In genomic region chr6:28480752-28481492, GRCm38 (mm10) we compare ENCODE assay signal across 7 mouse cellular contexts.
DNase-seq lines count a peak whose midpoint lies in the region.

No protein-coding gene starts in this region.

- DNase-seq in right cerebral cortex, postnatal 14 days: peak; percentile 6
- DNase-seq in right cerebral cortex, postnatal 36 days (ENCODE audit: low spot score in 2 of 2): no peak
- peak; percentile 78 for DNase-seq in fat pad, adult 2 months (ENCODE audit: extremely low read depth, low read depth, low spot score)
- DNase-seq in kidney, postnatal 36 days: peak; percentile 30 to 33
- DNase-seq in skeletal muscle tissue, adult 2 months (ENCODE audit: low read depth, low spot score): peak; percentile 16
- DNase-seq in adrenal gland, adult (ENCODE audit: inconsistent age in 2 of 2, low spot score in 1 of 2): no peak
- no peak for DNase-seq in spleen, postnatal 14 days (ENCODE audit: low spot score in 2 of 2)

Comparison
In these comparisons a context has a peak if more than half of its experiments do, and no peak if none do; other contexts are left out.
1. DNase-seq: peak in right cerebral cortex, postnatal 14 days (single experiment), fat pad, adult 2 months (single experiment), kidney, postnatal 36 days (2 of 2) and skeletal muscle tissue, adult 2 months (single experiment); none in right cerebral cortex, postnatal 36 days (0 of 2), adrenal gland, adult (0 of 2) and spleen, postnatal 14 days (0 of 2).